8 mouse cellular contexts compared by ENCODE assay signal in the genomic region with DNA sequence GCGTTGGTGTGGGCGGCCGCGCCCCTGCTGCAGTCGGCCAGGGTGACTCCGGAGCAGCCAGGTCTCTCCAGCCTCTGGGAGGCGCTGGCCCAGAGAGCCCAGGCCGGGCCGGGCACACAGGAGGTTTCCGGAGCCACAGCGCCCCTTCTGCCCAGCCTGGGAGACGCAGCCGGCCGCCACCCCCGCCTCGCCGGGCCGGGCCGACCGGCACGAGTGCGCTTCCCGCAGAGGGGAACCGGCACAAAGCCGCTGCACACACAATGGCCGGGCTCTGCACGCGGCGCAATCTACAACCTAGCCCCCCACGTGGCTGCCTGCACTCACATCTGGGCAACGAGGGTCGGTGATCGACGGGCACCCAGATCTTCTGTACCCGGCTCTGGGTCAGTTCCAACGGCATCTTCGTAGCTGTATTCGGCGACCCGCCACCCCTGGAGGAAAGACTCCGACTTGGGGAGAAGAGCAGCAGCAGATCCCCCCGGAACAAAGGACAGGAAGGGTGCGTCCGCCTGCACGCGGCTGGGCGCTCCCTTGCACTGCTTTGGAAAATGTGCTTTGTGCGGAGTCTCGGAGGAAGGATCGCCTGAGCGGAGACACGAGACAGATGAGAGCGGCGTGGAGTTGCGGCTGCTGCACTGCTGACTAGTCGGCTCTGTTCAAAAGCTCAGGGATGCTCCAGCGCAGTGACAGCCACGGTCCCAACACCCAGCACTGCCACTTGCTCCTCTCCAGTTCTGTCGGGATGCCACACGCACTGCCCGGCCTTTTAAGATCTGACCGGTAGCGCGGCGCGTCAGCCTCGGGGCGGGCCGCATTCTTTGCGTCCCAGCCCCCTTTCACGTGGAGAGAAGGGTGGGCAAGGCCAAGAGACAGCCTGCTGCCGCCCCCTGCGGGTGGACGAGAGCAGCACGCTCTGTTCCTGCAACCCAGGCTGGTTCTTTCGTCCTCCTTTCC. TPM values are rescaled to one million over a fixed set of nuclear protein-coding genes. Genes with fewer than 3 reads are reported as not detected.
DNase-seq lines count a peak whose midpoint lies in the region; ATAC-seq lines count a peak whose summit lies in the region.

No protein-coding gene starts in this region.

- peak overlapping the region; percentile 89 for H3K4me2 ChIP-seq in intestine, embryonic 15.5 days (replicated peaks)

- H3K9ac ChIP-seq in intestine, embryonic 15.5 days, result peak overlapping the region; percentile 68

- H3K36me3 ChIP-seq in intestine, embryonic 15.5 days, result no peaks in the 10 kb centered on the region

- DNase-seq in adrenal gland, adult 2 months, result peak; percentile 96
- DNase-seq in embryo, embryonic 11.5 days (ENCODE audit: low read depth, low spot score), result peak; percentile 88
- peak; percentile 90 for DNase-seq in gastrocnemius, postnatal 36 days
- DNase-seq in left cerebral cortex, postnatal 14 days (ENCODE audit: low spot score in 2 of 2), result peak; percentile 94 to 95
- peak; percentile 91 for DNase-seq in right cerebral cortex, postnatal 14 days
- peak; percentile 92 for DNase-seq in urinary bladder, postnatal 25 days (ENCODE audit: low spot score)

- H3K27ac ChIP-seq in intestine, embryonic 15.5 days, result peak overlapping the region; percentile 88

- WGBS in intestine, embryonic 15.5 days, result under 1% methylated on average over 71 of the region's 76 CpGs

- ATAC-seq in intestine, embryonic 15.5 days, result peak; percentile 79
- peak; percentile 90 for ATAC-seq in megakaryocyte-erythroid progenitor cell, adult 5-6 weeks (replicated peaks; ENCODE audit: low FRiP score, low TSS enrichment, poor library complexity, severe bottlenecking)

- H3K4me1 ChIP-seq in intestine, embryonic 15.5 days (replicated peaks), result peaks cover 18% of the 10 kb centered on the region; the same call in 1 of the 2 replicates

- peak overlapping the region; percentile 63 for H3K4me3 ChIP-seq in intestine, embryonic 15.5 days (replicated peaks)

- no peaks in the 10 kb centered on the region for H3K9me3 ChIP-seq in intestine, embryonic 15.5 days

- intact Hi-C loops in gastrocnemius, postnatal 36 days (cut with DNase I), result loop anchor here (2.0 to 5.0 kb wide), 4 partner anchors 25 to 169 kb away; no protein-coding TSS in a partner anchor
- intact Hi-C loops in left cerebral cortex, postnatal 14 days (cut with DNase I), result loop anchor here (1.0 to 2.0 kb wide), 2 partner anchors 41 to 170 kb away; no protein-coding TSS in a partner anchor

- H3K27me3 ChIP-seq in intestine, embryonic 15.5 days (replicated peaks), result no peaks in the 10 kb centered on the region; the same call in 1 of the 2 replicates

RNA-seq across cellular contexts. Expression of a gene that starts 52.3 kb away (rescaled TPM):
- 100 to 1,000 TPM; 163 to 230 TPM for total RNA-seq in adrenal gland, adult 2 months (2021)
- polyA plus RNA-seq in adrenal gland, adult 2 months (2012; rRNA removed), result 26.0 and 50.3 TPM in 2 replicates
- total RNA-seq in gastrocnemius, postnatal 36 days (2021), result 100 to 1,000 TPM; 128 to 161 TPM
- polyA plus RNA-seq in intestine, embryonic 15.5 days (2015; fragmentation: Nextera tagmentation; extraction: Ambion mirVana), result 18.9 and 20.7 TPM in 2 replicates
- total RNA-seq in left cerebral cortex, postnatal 14 days (2021), result 10 to 100 TPM; 18.1 to 28.5 TPM
- 5.4 and 7.9 TPM in 2 replicates for total RNA-seq in megakaryocyte-erythroid progenitor cell, adult 5-6 weeks (2014; fragmentation: Nextera tagmentation)
- 6.2 and 12.1 TPM in 2 replicates for total RNA-seq in megakaryocyte-erythroid progenitor cell, adult 5-6 weeks (2017)

Comparison
In these comparisons a context has a peak if more than half of its experiments do, and no peak if none do; other contexts are left out.
1. Peak in every context shown above with its lines: DNase-seq, ATAC-seq, H3K4me3 ChIP-seq and H3K27ac ChIP-seq.
2. RNA of a gene that starts 52.3 kb away (total RNA-seq): 163 to 230 TPM in adrenal gland, adult 2 months and 128 to 161 TPM in gastrocnemius, postnatal 36 days; 18.1 to 28.5 TPM in left cerebral cortex, postnatal 14 days and 5.4 to 12.1 TPM in megakaryocyte-erythroid progenitor cell, adult 5-6 weeks; every median in the first group is over 4 times any median in the second.